Mouse (Mus musculus) right cerebral cortex, postnatal 14 days (tissue): ENCODE data around the gene Pigt.

Experiments used
- DNase-seq: peaks from one replicate; pipeline ENCODE4 v3.0.0; 2022

Pigt gene

GRCm38 (mm10) chr2:164521841-164522240 is 24.5 kb downstream of the Pigt start:
- DNase-seq = no peak

- no peak for DNase-seq
Observed at GRCm38 (mm10) chr2:164522280-164522679, 25.0 kb downstream of the Pigt start.

- no peak for DNase-seq
Observed at GRCm38 (mm10) chr2:164523301-164523773, 26.0 kb downstream of the Pigt start.

GRCm38 (mm10) chr2:164528557-164528956 is 31.2 kb downstream of the Pigt start:
- DNase-seq = no peak

- DNase-seq = peak; percentile 82
Observed at GRCm38 (mm10) chr2:164531169-164531568, 33.8 kb downstream of the Pigt start.

GRCm38 (mm10) chr2:164534315-164534714 is 37.0 kb downstream of the Pigt start:
- no peak for DNase-seq

GRCm38 (mm10) chr2:164537003-164537402 is 39.7 kb downstream of the Pigt start:
- DNase-seq = no peak

GRCm38 (mm10) chr2:164540652-164541427 is 43.5 kb downstream of the Pigt start:
- no peak for DNase-seq

- DNase-seq = peak; percentile 45
Observed at GRCm38 (mm10) chr2:164542132-164542531, 44.8 kb downstream of the Pigt start.

GRCm38 (mm10) chr2:164542598-164542997 is 45.3 kb downstream of the Pigt start:
- DNase-seq = no peak

GRCm38 (mm10) chr2:164543745-164544144 is 46.4 kb downstream of the Pigt start:
- no peak for DNase-seq

- no peak for DNase-seq
Observed at GRCm38 (mm10) chr2:164544454-164545097, 47.3 kb downstream of the Pigt start.

GRCm38 (mm10) chr2:164549338-164549737 is 52.0 kb downstream of the Pigt start:
- no peak for DNase-seq

GRCm38 (mm10) chr2:164549963-164550894 is 52.9 kb downstream of the Pigt start:
- peak; percentile 42 for DNase-seq

GRCm38 (mm10) chr2:164550895-164551269 is 53.6 kb downstream of the Pigt start:
- DNase-seq = no peak

GRCm38 (mm10) chr2:164551502-164551901 is 54.2 kb downstream of the Pigt start:
- DNase-seq = no peak
